Mouse (Mus musculus) heart, adult 2 months (tissue): ENCODE measurements around the gene Actn2.

ENCODE experiments used
- CTCF ChIP-seq: fragments of 200-600 bp; IDR thresholded peaks from 2 replicates; pipeline ENCODE4 v1.8.1; 2022; ENCODE audit warnings: antibody characterized with exemption, mild to moderate bottlenecking, moderate library complexity
- POLR2A ChIP-seq: fragments of 200-500 bp; IDR thresholded peaks from 2 replicates; pipeline ENCODE4 v1.6.1; 2011; ENCODE audit warnings: mild to moderate bottlenecking, low read depth, low read length, control low read depth; ENCODE audit not compliant: insufficient read depth

DNA sequence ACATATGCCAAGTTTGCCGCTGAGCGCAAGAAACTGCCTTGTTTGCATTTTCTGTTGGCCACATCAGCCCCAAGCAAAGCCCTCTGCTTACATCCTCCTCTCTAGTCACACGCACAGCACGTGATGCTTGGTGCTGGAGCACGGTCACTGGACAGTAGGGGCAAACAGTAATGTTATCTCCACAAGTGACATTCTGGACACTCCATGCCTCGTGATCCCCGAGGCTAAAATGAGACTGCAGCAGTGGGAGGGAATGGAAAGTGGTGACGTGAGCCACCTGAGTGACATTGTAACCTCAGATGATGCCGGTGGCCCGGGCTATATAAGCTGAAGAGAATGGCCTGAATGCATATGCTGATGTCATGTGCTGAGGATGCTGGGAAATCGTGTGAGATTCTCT is 29.4 kb upstream of the Actn2 start:
- TF ChIP-seq CTCF, result no peak
- 0 out of 2 replicates have a peak, but pooled peaks have one; percentile 41 for TF ChIP-seq POLR2A
